Mouse (Mus musculus) retina, adult 2 months (tissue): ENCODE data around the gene Lama5.

Experiments
- DNase-seq: peaks from one replicate; pipeline ENCODE4 v3.0.0-alpha.2; 2012; ENCODE audit warnings: low read depth, low spot score

The Lama5 gene

GRCm38 (mm10) chr2:180146091-180146490, 79.6 kb downstream of the Lama5 start:
- DNase-seq = no peak

DNA sequence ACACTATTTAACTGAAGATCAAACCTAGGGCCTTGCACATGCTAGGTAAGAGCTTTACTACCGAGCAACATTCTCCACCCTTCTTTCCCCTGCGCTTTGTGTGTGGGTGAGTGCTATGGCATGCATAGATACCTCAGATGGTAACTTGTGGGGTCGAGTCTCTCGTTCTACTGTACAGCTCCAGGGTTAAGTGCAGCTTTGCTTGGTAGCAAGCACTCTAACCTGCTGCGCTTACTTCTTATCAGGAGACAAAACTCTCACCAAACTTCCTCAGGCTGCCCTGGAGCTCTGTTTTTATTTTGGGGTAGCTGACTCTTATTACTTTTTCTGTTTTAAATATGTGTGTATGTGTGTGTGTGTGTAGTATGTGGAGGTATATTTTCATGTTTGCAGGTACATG, 90.2 kb downstream of the Lama5 start:
- no peak for DNase-seq

- no peak for DNase-seq
These were observed 91.7 kb downstream of the Lama5 start for GRCm38 (mm10) chr2:180133911-180134310.

GRCm38 (mm10) chr2:180133231-180133630, 92.4 kb downstream of the Lama5 start:
- no peak for DNase-seq

DNA sequence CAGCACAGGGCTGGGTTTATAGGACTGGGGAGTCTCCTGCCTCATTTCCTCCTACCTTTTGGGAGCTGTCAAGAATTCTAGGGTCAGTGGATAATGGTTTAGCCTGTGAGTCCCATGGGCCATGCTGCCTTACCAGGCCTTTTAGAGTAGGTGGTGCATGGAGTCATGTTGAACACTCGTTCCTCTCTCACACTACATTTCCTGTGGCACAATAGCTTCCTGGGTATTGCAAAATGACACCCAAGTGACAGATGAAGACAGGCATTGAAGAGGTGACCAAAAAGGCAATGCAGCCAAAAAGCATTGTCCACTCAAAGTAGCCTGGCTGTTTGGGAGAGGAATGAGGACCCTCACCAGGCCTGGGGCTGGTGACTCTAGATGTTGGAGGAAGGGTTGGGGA, 98.0 kb downstream of the Lama5 start:
- DNase-seq = no peak
